Mouse (Mus musculus): ENCODE data around the gene Plcxd1. TPM values are rescaled to one million over a fixed set of nuclear protein-coding genes. Genes with fewer than 3 reads are reported as not detected.

Gene Plcxd1
- polyA plus RNA-seq (2012; rRNA removed): 0.10 and 0.57 TPM in 2 replicates

DNA sequence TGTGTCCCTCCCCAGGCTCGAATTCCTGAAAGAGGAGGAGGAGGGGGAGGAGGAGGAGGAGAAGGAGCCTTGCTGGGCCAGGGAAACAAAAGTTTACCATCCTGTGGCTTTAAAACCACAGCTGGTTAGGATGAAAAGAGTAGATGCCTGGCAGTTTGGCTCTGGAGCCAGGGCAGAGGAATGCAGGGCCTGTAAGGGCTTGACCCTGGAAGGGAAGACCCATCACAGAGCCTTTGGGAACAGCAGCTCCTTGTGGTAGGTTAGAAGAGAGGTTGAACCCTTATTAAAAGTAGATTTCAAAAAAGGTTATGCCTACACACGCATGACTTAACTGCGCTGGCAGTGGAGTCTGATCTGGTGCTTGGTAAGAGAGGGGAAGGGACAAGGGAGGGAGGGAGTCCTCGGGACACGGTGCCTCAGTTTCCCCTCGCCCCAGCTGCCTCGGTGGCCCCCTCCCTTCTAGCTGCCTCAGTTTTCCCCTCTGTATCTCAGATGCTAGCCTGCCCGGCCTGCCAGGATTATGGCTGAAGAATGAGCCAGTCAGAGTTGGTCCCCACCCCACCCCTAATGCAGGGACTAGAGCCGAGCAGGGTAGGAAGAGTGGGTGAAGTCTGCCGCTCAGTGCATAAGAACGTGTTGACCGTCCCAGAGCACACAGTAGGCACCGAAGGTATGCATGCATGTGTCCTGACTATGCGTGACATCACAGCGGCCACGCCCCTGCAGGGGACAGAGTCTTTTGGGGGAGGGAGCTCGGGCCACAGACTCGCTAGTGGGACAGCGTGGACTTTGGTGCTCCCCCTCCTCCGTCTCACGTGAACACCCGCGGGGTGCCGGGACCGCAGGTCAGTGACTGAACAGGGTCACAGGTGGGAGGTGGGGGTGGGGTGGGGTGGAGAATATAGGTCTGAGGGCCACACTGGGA, at the start of gene Plcxd1:
Gene Plcxd1 (plus strand): TSS at position 314 of the 925 bp plus-strand sequence.

DNA sequence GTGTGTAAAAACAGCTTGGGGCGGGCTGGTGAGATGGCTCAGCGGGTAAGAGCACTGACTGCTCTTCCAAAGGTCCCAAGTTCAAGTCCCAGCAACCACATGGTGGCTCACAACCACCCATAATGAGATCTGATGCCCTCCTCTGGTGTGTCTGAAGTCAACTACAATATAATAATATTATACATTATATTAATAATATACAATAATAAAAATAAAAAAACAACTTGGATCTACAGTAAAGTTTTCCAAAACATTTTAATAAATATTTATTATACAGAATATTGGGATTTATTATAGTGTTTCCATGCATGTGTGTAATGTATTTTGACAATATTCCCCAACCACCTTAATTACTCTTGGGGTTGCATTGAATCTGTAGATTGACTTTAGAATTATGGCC, 27.4 kb upstream of the Plcxd1 start, which contains the start of gene Gm17655:
Gene Gm17655 (minus strand): TSS at position 101 of the 400 bp plus-strand sequence.

DNA sequence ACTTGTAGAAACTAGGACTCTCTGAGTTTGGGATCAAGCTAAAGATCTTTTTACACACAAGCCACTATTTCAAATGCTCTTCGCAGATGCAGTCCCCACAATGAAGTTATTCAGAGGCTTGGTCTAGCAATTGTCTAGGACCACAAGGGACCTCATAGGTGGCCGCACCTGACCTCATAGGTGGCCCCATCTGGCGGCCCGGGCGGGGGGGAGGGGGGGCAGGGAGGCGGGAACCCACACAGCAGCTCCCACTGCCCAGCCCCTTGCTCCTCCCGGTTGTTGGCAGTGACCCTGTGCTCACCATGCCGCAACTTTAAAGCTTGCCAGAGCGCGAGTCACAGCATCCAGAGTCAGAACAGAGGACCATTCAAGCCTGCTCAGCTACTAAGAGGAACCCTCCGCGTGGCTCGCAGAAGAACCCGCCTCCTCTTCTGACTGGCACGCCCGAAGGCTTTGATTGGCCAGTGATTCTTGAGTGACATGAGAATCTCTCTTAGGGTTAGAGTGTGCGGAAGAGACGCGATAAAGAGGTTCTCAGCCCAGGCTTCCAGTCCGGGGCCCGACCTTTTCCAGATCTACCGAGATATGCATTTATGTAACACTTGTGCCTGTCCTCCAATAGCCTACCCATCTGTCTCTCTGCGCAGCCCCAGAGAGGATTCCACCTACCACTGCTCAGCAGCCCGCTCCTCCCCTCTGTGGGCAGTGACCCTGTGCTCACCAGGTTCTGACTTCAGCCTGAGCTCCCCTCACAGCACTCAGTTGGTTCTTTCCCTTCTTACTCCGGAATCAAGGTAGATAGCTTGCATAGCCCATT, 5.5 kb upstream of the Plcxd1 start, which contains the start of gene Gm35315:
Gene Gm35315 (minus strand): TSS at position 391 of the 817 bp plus-strand sequence.

DNA sequence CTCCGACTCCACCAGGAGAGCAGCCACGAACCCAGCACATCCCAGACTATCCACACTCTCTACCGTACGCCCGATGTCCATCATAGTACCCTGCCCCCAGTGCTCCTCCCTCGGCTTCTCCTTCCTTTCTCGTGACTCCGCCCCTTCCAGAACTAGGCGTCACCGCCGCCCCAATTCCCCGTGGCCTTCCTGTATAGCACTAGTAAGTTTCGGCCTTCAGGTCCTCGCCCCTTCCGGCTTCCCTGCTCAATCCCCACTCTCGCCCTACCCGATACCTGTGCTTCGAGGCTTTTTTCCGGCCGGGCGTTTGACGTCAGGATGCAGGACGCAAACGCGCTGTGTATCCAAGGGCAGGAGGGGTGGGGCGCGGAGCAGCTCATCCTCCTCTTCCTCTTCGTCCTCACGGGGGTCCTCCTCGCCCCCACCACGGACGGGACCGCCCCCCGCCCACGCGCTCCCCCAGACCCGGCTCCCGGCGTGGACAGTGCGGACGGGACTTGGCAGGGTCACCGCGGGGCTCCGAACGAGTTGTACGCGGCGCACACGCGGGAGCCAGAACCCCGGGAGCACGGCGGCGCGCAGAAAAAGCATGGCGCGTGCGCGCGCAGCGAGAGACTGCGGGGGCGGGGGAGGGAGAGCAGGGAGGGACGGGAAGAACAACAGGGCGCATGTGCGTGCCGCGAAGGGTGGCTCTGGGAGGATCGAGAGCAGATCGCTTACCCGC, 8.0 kb downstream of the Plcxd1 start, which contains the start of gene Gtpbp6:
Gene Gtpbp6 (minus strand): TSS at position 617 of the 724 bp plus-strand sequence.

DNA sequence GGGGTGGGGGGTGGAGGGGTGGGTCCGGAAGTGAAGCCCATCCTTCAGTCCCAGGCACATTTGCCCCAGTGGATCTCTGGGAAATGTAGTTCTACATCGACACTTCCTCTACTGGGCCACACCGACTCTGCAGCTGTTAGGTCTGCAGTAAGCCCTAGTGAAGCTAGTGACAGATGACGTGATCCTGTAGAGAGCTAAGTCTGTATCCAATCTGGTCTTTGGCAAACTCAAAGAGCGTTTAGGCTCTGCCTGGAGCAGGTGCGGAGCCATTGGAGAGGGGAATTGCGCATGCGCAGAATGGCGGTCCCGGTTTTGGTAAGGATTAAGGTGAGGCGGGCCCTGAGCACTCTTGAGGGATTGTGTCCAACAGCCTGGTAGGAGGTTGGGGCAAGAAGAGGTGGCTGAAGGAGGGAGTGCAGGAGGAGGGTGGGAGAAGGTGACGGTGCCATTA, 10.2 kb downstream of the Plcxd1 start, which contains the start of gene Zfp605:
Gene Zfp605 (plus strand): TSS at position 102 of the 451 bp plus-strand sequence.

DNA sequence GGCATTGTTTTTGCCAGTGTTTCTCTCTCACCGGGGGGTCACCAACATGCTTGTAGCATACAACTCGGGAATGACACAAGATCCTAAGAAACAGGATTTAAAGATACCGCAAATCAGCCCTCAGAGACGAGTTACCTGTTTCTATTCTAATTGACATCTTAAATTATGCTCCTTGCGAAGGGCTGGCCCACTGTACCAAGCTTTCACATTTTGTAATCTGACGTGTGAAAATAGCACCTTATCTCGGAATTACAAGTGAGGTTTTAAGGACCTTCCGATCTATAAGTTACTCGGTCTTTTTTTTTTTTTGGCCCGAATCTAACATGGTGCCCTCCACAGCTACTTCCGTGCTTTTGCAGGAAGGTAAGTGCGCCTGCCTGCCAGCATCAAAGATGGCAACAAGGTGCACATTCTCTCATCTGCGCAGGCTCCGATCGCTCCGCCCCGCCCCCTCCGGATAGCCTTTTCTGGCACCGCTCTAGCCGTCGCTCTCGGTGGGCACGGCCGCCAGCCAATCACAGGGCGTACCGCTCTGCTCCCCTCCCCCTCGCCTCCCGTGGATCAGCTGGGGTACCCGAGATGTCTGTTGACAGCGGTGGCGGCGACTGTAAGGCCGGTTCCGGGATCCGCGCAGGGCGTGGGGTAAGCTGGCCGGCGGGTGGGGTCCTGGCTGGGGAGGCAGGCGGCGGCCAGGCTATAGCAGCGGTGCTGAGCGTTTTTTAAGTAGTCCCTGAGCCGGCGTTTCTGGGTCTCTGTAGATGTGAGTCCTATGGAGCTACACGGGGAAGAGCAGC, 35.7 kb downstream of the Plcxd1 start, which contains the start of gene Chfr:
Gene Chfr (plus strand): TSS at position 550 of the 794 bp plus-strand sequence.

Other genes with a start within 250 kb of the Plcxd1 start
- 0.04 and 0.11 TPM in 2 replicates for gene Gm15446, start 176.6 kb upstream of the Plcxd1 start, polyA plus RNA-seq (2012; rRNA removed)
- 15.5 and 27.7 TPM in 2 replicates for gene Zfp932, start 103.4 kb upstream of the Plcxd1 start, polyA plus RNA-seq (2012; rRNA removed)
- gene Gm17655, start 27.5 kb upstream of the Plcxd1 start, polyA plus RNA-seq (2012; rRNA removed): 0.54 and 2.7 TPM in 2 replicates
- 0.68 and 1.4 TPM in 2 replicates for gene Gm35315, start 5.5 kb upstream of the Plcxd1 start, polyA plus RNA-seq (2012; rRNA removed)
- gene Gtpbp6, start 8.2 kb downstream of the Plcxd1 start, polyA plus RNA-seq (2012; rRNA removed): 117 and 148 TPM in 2 replicates
- gene Zfp605, start 10.1 kb downstream of the Plcxd1 start, polyA plus RNA-seq (2012; rRNA removed): 6.3 and 6.9 TPM in 2 replicates
- 73.4 and 73.9 TPM in 2 replicates for gene Chfr, start 35.9 kb downstream of the Plcxd1 start, polyA plus RNA-seq (2012; rRNA removed)
- gene Golga3, start 76.7 kb downstream of the Plcxd1 start, polyA plus RNA-seq (2012; rRNA removed): 16.2 and 17.4 TPM in 2 replicates
- gene Ankle2, start 131.0 kb downstream of the Plcxd1 start, polyA plus RNA-seq (2012; rRNA removed): 23.6 and 26.5 TPM in 2 replicates
- 32.6 and 56.2 TPM in 2 replicates for gene Pgam5, start 169.9 kb downstream of the Plcxd1 start, polyA plus RNA-seq (2012; rRNA removed)
- gene Pxmp2, start 186.2 kb downstream of the Plcxd1 start, polyA plus RNA-seq (2012; rRNA removed): 6.3 and 7.0 TPM in 2 replicates
- gene Pole, start 186.3 kb downstream of the Plcxd1 start, polyA plus RNA-seq (2012; rRNA removed): 37.9 and 44.7 TPM in 2 replicates
- 0.71 and 1.4 TPM in 2 replicates for gene P2rx2, start 243.2 kb downstream of the Plcxd1 start, polyA plus RNA-seq (2012; rRNA removed)
- 0.06 TPM in 1 of 2 replicates, not detected in the other for gene Lrcol1, start 244.8 kb downstream of the Plcxd1 start, polyA plus RNA-seq (2012; rRNA removed)